Mouse (Mus musculus): ENCODE data around the gene Tbc1d22a.

- TF ChIP-seq POLR2A (IDR thresholded peaks at IDR 0.05; ENCODE audit: low read depth, low read length): no peak
- TF ChIP-seq CTCF (IDR thresholded peaks at IDR 0.05; ENCODE audit: extremely low read depth, insufficient read depth, insufficient read length, insufficient replicate concordance): no peak
Observed at GRCm38 (mm10) chr15:86346606-86347005, 132.3 kb downstream of the Tbc1d22a start.

All from spleen, adult 2 months (tissue).